Mouse (Mus musculus): ENCODE measurements at regions not wholly inside any gene's neighbourhood (a gene's known extent, or its start where the extent isn't known, plus 50 kb on each side); places are given as distances from the start of the nearest gene placed in this dataset.

GRCm38 (mm10) chr9:97189646-97190045 is 78.7 kb upstream of the Slc25a36 start:
- TF ChIP-seq ZC3H11A (IDR thresholded peaks at IDR 0.05; ENCODE audit: borderline replicate concordance, low read depth, low read length) (no peak), CHD2 (IDR thresholded peaks at IDR 0.05; ENCODE audit: low read depth, low read length) (no peak), MAFK (IDR thresholded peaks at IDR 0.05; ENCODE audit: insufficient read depth, low read depth, low read length) (no peak), HCFC1 (IDR thresholded peaks at IDR 0.05; ENCODE audit: borderline replicate concordance, insufficient read depth, low read length) (no peak)
